Mouse (Mus musculus) erythroblast, embryonic 14.5 days (primary cell): ENCODE measurements around the gene Retn.

Experiments
- GATA1 ChIP-seq: IDR thresholded peaks from 2 replicates; pipeline ENCODE4 v1.6.1; 2012; ENCODE audit warnings: low read length, inconsistent platforms, mixed read lengths
- TAL1 ChIP-seq: IDR thresholded peaks from 3 replicates; pipeline ENCODE4 v1.6.1; 2012; ENCODE audit warnings: low read length, inconsistent platforms, mixed read lengths

GRCm38 (mm10) chr8:3664405-3664804 is 8.8 kb downstream of the Retn start:
- TF ChIP-seq TAL1 (no peak), GATA1 (no peak)
